ENCODE assay signal across 7 mouse cellular contexts in genomic region chr15:88733834-88734571, GRCm38 (mm10). TPM values are rescaled to one million over a fixed set of nuclear protein-coding genes. Genes with fewer than 3 reads are reported as not detected.
A peak's percentile ranks its signal among the peaks of the same experiment; 100 is the strongest.
DNase-seq lines count a peak whose midpoint lies in the region; ATAC-seq lines count a peak whose summit lies in the region.

Brd1 (minus strand) TSS chr15:88734233.

- H3K36me3 ChIP-seq in intestine, embryonic 15.5 days: peaks cover 13% of the 10 kb centered on the region
- H3K36me3 ChIP-seq in midbrain, embryonic 10.5 days: peaks cover 25% of the 10 kb centered on the region

- H3K27ac ChIP-seq in intestine, embryonic 15.5 days: peak within 1 kb of the TSS; percentile 87
- peak within 1 kb of the TSS; percentile 97 for H3K27ac ChIP-seq in midbrain, embryonic 10.5 days (replicated peaks)

- peak; percentile 88 for ATAC-seq in intestine, embryonic 15.5 days

- H3K4me1 ChIP-seq in intestine, embryonic 15.5 days (replicated peaks): peaks cover 33% of the 10 kb centered on the region
- H3K4me1 ChIP-seq in midbrain, embryonic 10.5 days: peaks cover 31% of the 10 kb centered on the region

- DNase-seq in adrenal gland, adult 18-20 months (ENCODE audit: low spot score in 2 of 2): peak; percentile 86 to 89
- peak; percentile 94 for DNase-seq in embryo, embryonic 11 days
- peak; percentile 62 to 79 for DNase-seq in gastrocnemius, postnatal 36 days
- peak; percentile 82 to 86 for DNase-seq in left cerebral cortex, postnatal 36 days (ENCODE audit: low spot score in 2 of 2)
- DNase-seq in midbrain, embryonic 10.5 days (ENCODE audit: low spot score): peak; percentile 79
- peak; percentile 83 for DNase-seq in right cerebral cortex, postnatal 4 days

- no peaks in the 10 kb centered on the region for H3K9me3 ChIP-seq in intestine, embryonic 15.5 days
- no peaks in the 10 kb centered on the region for H3K9me3 ChIP-seq in midbrain, embryonic 10.5 days (replicated peaks)

- intact Hi-C loops in gastrocnemius, postnatal 36 days (cut with DNase I): loop anchor here (2.0 kb wide), 1 partner anchor 17 kb away; the partner anchor contains the start of gene Zbed4
- intact Hi-C loops in left cerebral cortex, postnatal 36 days (cut with DNase I): loop anchor here (1.0 kb wide), 1 partner anchor 17 kb away; the partner anchor contains the start of gene Zbed4

- H3K4me3 ChIP-seq in intestine, embryonic 15.5 days (replicated peaks): peak within 1 kb of the TSS; percentile 98
- H3K4me3 ChIP-seq in midbrain, embryonic 10.5 days: peak within 1 kb of the TSS; percentile 99

- H3K9ac ChIP-seq in intestine, embryonic 15.5 days: peak within 1 kb of the TSS; percentile 98

- no peaks in the 10 kb centered on the region for H3K27me3 ChIP-seq in intestine, embryonic 15.5 days (replicated peaks)
- no peaks in the 10 kb centered on the region for H3K27me3 ChIP-seq in midbrain, embryonic 10.5 days (ENCODE audit: low read depth, poor library complexity, severe bottlenecking)

- under 1% methylated on average over 95 of the region's 103 CpGs for WGBS in intestine, embryonic 15.5 days
- WGBS in midbrain, embryonic 10.5 days: 13% methylated on average over 103 of the region's 103 CpGs

- H3K4me2 ChIP-seq in intestine, embryonic 15.5 days (replicated peaks): peak within 1 kb of the TSS; percentile 82

RNA-seq across cellular contexts. Expression of gene Brd1, which starts in this region (rescaled TPM):
- 10 to 100 TPM; 48.0 to 52.7 TPM for total RNA-seq in adrenal gland, adult 18-20 months (2021)
- total RNA-seq in gastrocnemius, postnatal 36 days (2021): 10 to 100 TPM; 21.0 to 22.3 TPM
- 17.1 and 17.2 TPM in 2 replicates for polyA plus RNA-seq in intestine, embryonic 15.5 days (2015; fragmentation: Nextera tagmentation; extraction: Ambion mirVana)
- 10 to 100 TPM; 50.7 to 55.8 TPM for total RNA-seq in left cerebral cortex, postnatal 36 days (2021)
- 19.6 and 19.9 TPM in 2 replicates for polyA plus RNA-seq in midbrain, embryonic 10.5 days (2016; fragmentation: Nextera tagmentation; extraction: Ambion mirVana)

Comparison
In these comparisons a context has a peak if more than half of its experiments do, and no peak if none do; other contexts are left out.
1. Peak in every context shown above with its lines: DNase-seq, ATAC-seq, H3K4me3 ChIP-seq and H3K27ac ChIP-seq.